Mouse (Mus musculus): ENCODE measurements around the gene Dync1i2. TPM values are rescaled to one million over a fixed set of nuclear protein-coding genes. Genes with fewer than 3 reads are reported as not detected.

Dync1i2 gene
- polyA plus RNA-seq, 1 experiment = 130 TPM

GRCm38 (mm10) chr2:71194137-71194960, 17.2 kb upstream of the Dync1i2 start:
- Histone ChIP-seq H3K4me1 (ENCODE audit: control insufficient read depth, insufficient read depth, low read length) (no peaks in the 10 kb centered on the region), H3K4me3 (replicated peaks; ENCODE audit: insufficient read depth, low read depth, low read length) (no peak overlapping the region), H3K27ac (ENCODE audit: insufficient read depth, low read length) (no peak overlapping the region), H3K27me3 (ENCODE audit: control insufficient read depth, insufficient read depth, low read length) (peaks cover 2% of the 10 kb centered on the region; the same call in 1 of the 2 replicates)
- DNase-seq = peak; percentile 17 to 52
- WGBS = 16% methylated on average over 10 of the region's 10 CpGs
- TF ChIP-seq CTCF (IDR thresholded peaks at IDR 0.05; ENCODE audit: borderline replicate concordance, insufficient read depth, low read depth, low read length) (no peak), POLR2A (IDR thresholded peaks at IDR 0.05; ENCODE audit: borderline replicate concordance, insufficient read depth, low read length) (no peak)

DNA sequence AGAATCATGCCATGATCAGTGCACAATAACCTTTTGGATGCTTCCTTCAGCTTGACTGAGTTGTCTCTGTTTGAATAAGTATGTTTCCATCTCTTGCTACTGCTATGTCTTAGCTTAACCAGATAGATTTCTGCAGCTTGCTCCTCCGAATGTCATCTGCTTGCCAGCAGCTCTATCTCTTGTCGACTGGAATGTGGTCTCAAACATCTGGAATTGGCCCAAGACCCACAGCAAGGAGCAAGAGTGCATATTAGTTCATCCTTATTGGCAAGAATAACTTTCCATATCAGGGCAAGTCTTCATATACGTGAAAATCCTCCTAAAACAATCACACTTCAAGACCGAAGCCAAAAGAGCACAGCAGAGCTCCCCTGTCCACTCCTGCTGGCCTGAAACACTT, 14.6 kb upstream of the Dync1i2 start:
- Histone ChIP-seq H3K4me1 (ENCODE audit: control insufficient read depth, insufficient read depth, low read length) (no peaks in the 10 kb centered on the region), H3K27me3 (ENCODE audit: control insufficient read depth, insufficient read depth, low read length) (peaks cover 2% of the 10 kb centered on the region; the same call in 1 of the 2 replicates), H3K4me3 (replicated peaks; ENCODE audit: insufficient read depth, low read depth, low read length) (no peak overlapping the region), H3K27ac (ENCODE audit: insufficient read depth, low read length) (no peak overlapping the region)
- no peak for DNase-seq
- TF ChIP-seq POLR2A (IDR thresholded peaks at IDR 0.05; ENCODE audit: borderline replicate concordance, insufficient read depth, low read length) (no peak), CTCF (IDR thresholded peaks at IDR 0.05; ENCODE audit: borderline replicate concordance, insufficient read depth, low read depth, low read length) (no peak)
- 63% methylated on average over 4 of the region's 4 CpGs for WGBS

GRCm38 (mm10) chr2:71198907-71199306, 12.6 kb upstream of the Dync1i2 start:
- H3K4me1 ChIP-seq (ENCODE audit: control insufficient read depth, insufficient read depth, low read length) = no peaks in the 10 kb centered on the region
- no peak overlapping the region for H3K27ac ChIP-seq (ENCODE audit: insufficient read depth, low read length)
- no peaks in the 10 kb centered on the region for H3K27me3 ChIP-seq (ENCODE audit: control insufficient read depth, insufficient read depth, low read length)
- WGBS = 67% methylated on average over 3 of the region's 3 CpGs
- TF ChIP-seq CTCF (IDR thresholded peaks at IDR 0.05; ENCODE audit: borderline replicate concordance, insufficient read depth, low read depth, low read length) (no peak), POLR2A (IDR thresholded peaks at IDR 0.05; ENCODE audit: borderline replicate concordance, insufficient read depth, low read length) (no peak)
- H3K4me3 ChIP-seq (replicated peaks; ENCODE audit: insufficient read depth, low read depth, low read length) = no peak overlapping the region
- no peak for DNase-seq

DNA sequence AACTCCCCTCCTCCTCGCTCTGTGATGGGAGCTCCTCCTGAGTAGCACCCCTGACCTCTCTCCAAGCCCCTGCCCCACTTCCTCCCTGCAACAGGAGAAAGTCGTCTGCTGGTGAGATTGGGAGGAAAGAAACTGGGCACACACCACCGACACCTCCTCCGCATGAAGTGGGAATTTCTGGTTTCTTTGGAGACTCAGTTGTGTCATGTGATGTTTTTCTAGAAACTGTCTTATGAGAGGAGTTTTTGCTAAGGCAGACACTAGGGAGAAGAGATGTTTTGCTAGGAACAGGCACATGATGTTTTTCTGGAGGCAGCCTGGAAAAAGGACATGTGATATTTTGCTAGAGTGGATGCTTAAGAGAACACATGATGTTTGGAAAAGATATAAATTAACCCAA, 11.0 kb upstream of the Dync1i2 start:
- TF ChIP-seq CTCF (IDR thresholded peaks at IDR 0.05; ENCODE audit: borderline replicate concordance, insufficient read depth, low read depth, low read length) (no peak), POLR2A (IDR thresholded peaks at IDR 0.05; ENCODE audit: borderline replicate concordance, insufficient read depth, low read length) (no peak)
- Histone ChIP-seq H3K27ac (ENCODE audit: insufficient read depth, low read length) (no peak overlapping the region), H3K4me3 (replicated peaks; ENCODE audit: insufficient read depth, low read depth, low read length) (no peak overlapping the region), H3K27me3 (ENCODE audit: control insufficient read depth, insufficient read depth, low read length) (no peaks in the 10 kb centered on the region), H3K4me1 (ENCODE audit: control insufficient read depth, insufficient read depth, low read length) (no peaks in the 10 kb centered on the region)
- WGBS = 54% methylated on average over 4 of the region's 4 CpGs
- DNase-seq = no peak

DNA sequence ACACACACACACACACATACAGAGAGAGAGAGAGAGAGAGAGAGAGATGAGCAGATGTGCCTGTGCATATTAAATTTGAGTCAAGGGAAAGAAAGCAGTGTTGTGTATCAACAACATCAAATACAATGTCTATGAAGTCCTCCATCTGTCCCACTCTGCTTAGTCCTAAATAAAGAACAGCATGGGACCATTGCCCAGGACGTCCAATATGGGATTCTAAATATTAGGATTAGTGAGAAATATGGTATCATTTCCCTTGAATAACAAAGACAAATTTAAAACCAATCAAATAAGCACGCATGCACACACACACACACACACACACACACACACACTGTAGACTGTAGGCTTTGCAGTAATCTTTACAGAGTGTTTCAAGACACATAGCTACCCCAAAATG, 9.6 kb upstream of the Dync1i2 start:
- Histone ChIP-seq H3K27ac (ENCODE audit: insufficient read depth, low read length) (no peak overlapping the region), H3K4me1 (ENCODE audit: control insufficient read depth, insufficient read depth, low read length) (no peaks in the 10 kb centered on the region), H3K27me3 (ENCODE audit: control insufficient read depth, insufficient read depth, low read length) (no peaks in the 10 kb centered on the region), H3K4me3 (replicated peaks; ENCODE audit: insufficient read depth, low read depth, low read length) (no peak overlapping the region)
- 65% methylated on average over 2 of the region's 2 CpGs for WGBS
- TF ChIP-seq CTCF (IDR thresholded peaks at IDR 0.05; ENCODE audit: borderline replicate concordance, insufficient read depth, low read depth, low read length) (no peak), POLR2A (IDR thresholded peaks at IDR 0.05; ENCODE audit: borderline replicate concordance, insufficient read depth, low read length) (no peak)
- no peak for DNase-seq

- Histone ChIP-seq H3K27ac (ENCODE audit: insufficient read depth, low read length) (no peak overlapping the region), H3K4me3 (replicated peaks; ENCODE audit: insufficient read depth, low read depth, low read length) (no peak overlapping the region), H3K4me1 (ENCODE audit: control insufficient read depth, insufficient read depth, low read length) (no peaks in the 10 kb centered on the region), H3K27me3 (ENCODE audit: control insufficient read depth, insufficient read depth, low read length) (no peaks in the 10 kb centered on the region)
- no peak for DNase-seq
- WGBS = 55% methylated on average over 16 of the region's 16 CpGs
- TF ChIP-seq POLR2A (IDR thresholded peaks at IDR 0.05; ENCODE audit: borderline replicate concordance, insufficient read depth, low read length) (no peak), CTCF (IDR thresholded peaks at IDR 0.05; ENCODE audit: borderline replicate concordance, insufficient read depth, low read depth, low read length) (no peak)
Measured at GRCm38 (mm10) chr2:71203819-71204432, 7.6 kb upstream of the Dync1i2 start.

- H3K4me3 ChIP-seq (replicated peaks; ENCODE audit: insufficient read depth, low read depth, low read length) = no peak overlapping the region
- TF ChIP-seq CTCF (IDR thresholded peaks at IDR 0.05; ENCODE audit: borderline replicate concordance, insufficient read depth, low read depth, low read length) (no peak), POLR2A (IDR thresholded peaks at IDR 0.05; ENCODE audit: borderline replicate concordance, insufficient read depth, low read length) (no peak)
- H3K27me3 ChIP-seq (ENCODE audit: control insufficient read depth, insufficient read depth, low read length) = no peaks in the 10 kb centered on the region
- peaks cover 3% of the 10 kb centered on the region; the same call in 1 of the 2 replicates for H3K4me1 ChIP-seq (ENCODE audit: control insufficient read depth, insufficient read depth, low read length)
- no peak overlapping the region for H3K27ac ChIP-seq (ENCODE audit: insufficient read depth, low read length)
- DNase-seq = no peak
- WGBS = 79% methylated on average over 5 of the region's 5 CpGs
Measured at GRCm38 (mm10) chr2:71209041-71209755, 2.3 kb upstream of the Dync1i2 start.
